Mouse (Mus musculus): ENCODE results near the gene Prg4.

Prg4 gene

GRCm38 (mm10) chr1:150407285-150407684 lies 58.7 kb downstream of the Prg4 start:
- DNase-seq (ENCODE audit: low read depth, low spot score) = no peak

GRCm38 (mm10) chr1:150404555-150404954 lies 61.4 kb downstream of the Prg4 start:
- DNase-seq (ENCODE audit: low read depth, low spot score) = no peak

DNA sequence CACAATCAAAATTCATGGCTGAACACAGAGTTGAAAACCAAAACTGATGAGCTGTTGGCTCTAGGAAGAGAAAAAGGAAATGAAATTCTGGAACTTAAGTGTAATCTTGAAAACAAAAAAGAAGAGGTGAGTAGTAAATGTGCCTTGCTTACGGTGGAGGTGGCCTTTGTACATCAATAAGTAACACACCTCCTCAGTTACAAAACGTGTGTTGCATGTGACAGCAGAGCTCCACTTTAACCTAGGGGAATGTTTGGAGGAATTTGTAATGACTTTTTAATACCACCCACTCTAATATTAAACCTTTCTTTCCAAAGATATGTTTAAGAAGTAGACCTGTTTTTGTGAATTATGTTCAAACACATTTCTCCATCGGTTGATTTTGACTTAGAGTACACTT lies 62.1 kb downstream of the Prg4 start:
- no peak for DNase-seq (ENCODE audit: low read depth, low spot score)
